Comparison of ENCODE assay signal across 8 mouse cellular contexts in genomic region chr4:120831472-120831871, GRCm38 (mm10). TPM values are rescaled to one million over a fixed set of nuclear protein-coding genes. Genes with fewer than 3 reads are reported as not detected.
DNase-seq lines count a peak whose midpoint lies in the region; ATAC-seq and TF ChIP-seq lines count a peak whose summit lies in the region.

Gene Nfyc, minus strand, starts transcription at chr4:120831572.

- 93% methylated on average over 4 of the region's 4 CpGs for WGBS in spleen, adult 2 months
- WGBS in embryonic facial prominence, embryonic 15.5 days = 82% methylated on average over 4 of the region's 4 CpGs
- WGBS in limb, embryonic 11.5 days = 90% methylated on average over 4 of the region's 4 CpGs

- no peak for TF ChIP-seq POLR2A in spleen, adult 2 months (IDR thresholded peaks at IDR 0.05; ENCODE audit: low read depth, low read length)

- H3K9me3 ChIP-seq in embryonic facial prominence, embryonic 15.5 days (replicated peaks) = no peaks in the 10 kb centered on the region
- H3K9me3 ChIP-seq in limb, embryonic 11.5 days (ENCODE audit: control insufficient read depth, low read length) = no peaks in the 10 kb centered on the region

- no peaks in the 10 kb centered on the region for H3K36me3 ChIP-seq in spleen, adult 2 months (ENCODE audit: control insufficient read depth, insufficient read depth, low read length)
- no peaks in the 10 kb centered on the region for H3K36me3 ChIP-seq in embryonic facial prominence, embryonic 15.5 days
- H3K36me3 ChIP-seq in limb, embryonic 11.5 days (ENCODE audit: control insufficient read depth, insufficient read depth, low read length) = no peaks in the 10 kb centered on the region

- TF ChIP-seq CTCF in spleen, adult 2 months (IDR thresholded peaks at IDR 0.05; ENCODE audit: extremely low read depth, insufficient read depth, insufficient read length, insufficient replicate concordance) = no peak

- no peak within 1 kb of the TSS for H3K27ac ChIP-seq in spleen, adult 2 months (ENCODE audit: insufficient read depth, low read length)
- peak within 1 kb of the TSS; percentile 1; the same call in 1 of the 2 replicates for H3K27ac ChIP-seq in embryonic facial prominence, embryonic 15.5 days (replicated peaks)
- no peak within 1 kb of the TSS for H3K27ac ChIP-seq in limb, embryonic 11.5 days (replicated peaks; ENCODE audit: low read depth, low read length)

- no peak within 1 kb of the TSS for H3K4me2 ChIP-seq in embryonic facial prominence, embryonic 15.5 days (replicated peaks)
- no peak within 1 kb of the TSS for H3K4me2 ChIP-seq in limb, embryonic 11.5 days (ENCODE audit: low read depth, severe bottlenecking)

- no peaks in the 10 kb centered on the region for H3K27me3 ChIP-seq in spleen, adult 2 months (ENCODE audit: control insufficient read depth, insufficient read depth, low read length)
- H3K27me3 ChIP-seq in embryonic facial prominence, embryonic 15.5 days = no peaks in the 10 kb centered on the region
- H3K27me3 ChIP-seq in limb, embryonic 11.5 days (ENCODE audit: control insufficient read depth, insufficient read depth, low read length) = no peaks in the 10 kb centered on the region

- no peak for DNase-seq in spleen, adult 2 months (ENCODE audit: low read depth in 1 of 2, low spot score in 2 of 2)
- no peak for DNase-seq in spleen, postnatal 14 days (ENCODE audit: low spot score in 2 of 2)
- DNase-seq in heart, postnatal 10 days = no peak
- DNase-seq in limb, embryonic 11.5 days (ENCODE audit: low spot score) = no peak
- no peak for DNase-seq in natural killer cell, adult 2 months (ENCODE audit: low spot score in 2 of 2)
- no peak for DNase-seq in frontal cortex, postnatal 25 days (ENCODE audit: low spot score in 2 of 2)

- intact Hi-C loops in heart, postnatal 10 days (cut with DNase I) = no loop called here

- H3K9ac ChIP-seq in embryonic facial prominence, embryonic 15.5 days = no peak within 1 kb of the TSS
- H3K9ac ChIP-seq in limb, embryonic 11.5 days (ENCODE audit: low read length) = no peak within 1 kb of the TSS

- no peak within 1 kb of the TSS for H3K4me3 ChIP-seq in spleen, adult 2 months (ENCODE audit: extremely low read depth, insufficient read depth, insufficient read length)
- no peak within 1 kb of the TSS for H3K4me3 ChIP-seq in embryonic facial prominence, embryonic 15.5 days (replicated peaks)
- H3K4me3 ChIP-seq in limb, embryonic 11.5 days (ENCODE audit: low read depth, low read length) = no peak within 1 kb of the TSS

- H3K4me1 ChIP-seq in spleen, adult 2 months (ENCODE audit: control insufficient read depth, insufficient read depth, insufficient read length) = no peaks in the 10 kb centered on the region
- H3K4me1 ChIP-seq in embryonic facial prominence, embryonic 15.5 days = no peaks in the 10 kb centered on the region
- no peaks in the 10 kb centered on the region for H3K4me1 ChIP-seq in limb, embryonic 11.5 days (ENCODE audit: control insufficient read depth, insufficient read depth, low read length)

- no peak for ATAC-seq in embryonic facial prominence, embryonic 15.5 days (ENCODE audit: insufficient number of reproducible peaks, low FRiP score, low TSS enrichment, low read depth)
- ATAC-seq in limb, embryonic 11.5 days (ENCODE audit: insufficient number of reproducible peaks, low FRiP score, low TSS enrichment, low read depth) = no peak
- ATAC-seq in neutrophil, adult 5-6 weeks (ENCODE audit: extremely low read depth, insufficient number of reproducible peaks, low FRiP score, poor library complexity, severe bottlenecking) = no peak

RNA-seq across cellular contexts. Expression of gene Nfyc, which starts in this region (rescaled TPM):
- polyA plus RNA-seq in spleen, adult 2 months (2012; rRNA removed) = 105 and 161 TPM in 2 replicates
- 88.3 and 99.4 TPM in 2 replicates for polyA plus RNA-seq in embryonic facial prominence, embryonic 15.5 days (2015; fragmentation: Nextera tagmentation; extraction: Ambion mirVana)
- 10 to 100 TPM; 75.4 to 78.0 TPM for total RNA-seq in heart, postnatal 10 days (2021)
- 130 and 133 TPM in 2 replicates for polyA plus RNA-seq in limb, embryonic 11.5 days (2014; fragmentation: Nextera tagmentation; extraction: Ambion mirVana)
- 91.5 TPM in 2 replicates for total RNA-seq in neutrophil, adult 5-6 weeks (2017)
